7 mouse cellular contexts compared by ENCODE assay signal in genomic region chr4:62964844-62965496, GRCm38 (mm10). TPM values are rescaled to one million over a fixed set of nuclear protein-coding genes. Genes with fewer than 3 reads are reported as not detected.
DNase-seq lines count a peak whose midpoint lies in the region; ATAC-seq and TF ChIP-seq lines count a peak whose summit lies in the region.

No protein-coding gene starts in this region.

- 2% methylated on average over 19 of the region's 52 CpGs for WGBS in embryonic facial prominence, embryonic 11.5 days
- 6% methylated on average over 31 of the region's 52 CpGs for WGBS in heart, postnatal 0 days
- 4% methylated on average over 29 of the region's 52 CpGs for WGBS in liver, postnatal 0 days (ENCODE audit: insufficient replicate concordance)

- intact Hi-C loops in left cerebral cortex, postnatal 4 days (cut with DNase I): loop anchor here (10.0 kb wide), 1 partner anchor 180 kb away; no protein-coding TSS in a partner anchor

- no peak; the same call in 1 of the 2 replicates for ATAC-seq in embryonic facial prominence, embryonic 11.5 days (replicated peaks; ENCODE audit: insufficient number of reproducible peaks, low FRiP score, low TSS enrichment, low read depth)
- peak; percentile 47; the same call in 1 of the 2 replicates for ATAC-seq in heart, postnatal 0 days (ENCODE audit: insufficient read depth, low read depth)
- ATAC-seq in liver, postnatal 0 days: peak; percentile 68

- peak overlapping the region; percentile 91 for H3K27ac ChIP-seq in embryonic facial prominence, embryonic 11.5 days (replicated peaks; ENCODE audit: low read depth, low read length)
- peak overlapping the region; percentile 63; the same call in 1 of the 2 replicates for H3K27ac ChIP-seq in heart, postnatal 0 days (ENCODE audit: low read depth)
- peak overlapping the region; percentile 86 for H3K27ac ChIP-seq in liver, postnatal 0 days (ENCODE audit: low read depth)

- peak overlapping the region; percentile 47 for H3K4me2 ChIP-seq in embryonic facial prominence, embryonic 11.5 days (ENCODE audit: low read depth, low read length)
- H3K4me2 ChIP-seq in heart, postnatal 0 days (ENCODE audit: low read depth, low read length): peak overlapping the region; percentile 86
- peak overlapping the region; percentile 63 for H3K4me2 ChIP-seq in liver, postnatal 0 days (ENCODE audit: low read depth, low read length)

- TF ChIP-seq EP300 in heart, postnatal 0 days (IDR thresholded peaks at IDR 0.05; ENCODE audit: low read depth): no peak
- no peak for TF ChIP-seq EP300 in liver, postnatal 0 days (IDR thresholded peaks at IDR 0.05; ENCODE audit: low read depth)

- H3K27me3 ChIP-seq in embryonic facial prominence, embryonic 11.5 days (ENCODE audit: control insufficient read depth, insufficient read depth, low read length): no peaks in the 10 kb centered on the region
- no peaks in the 10 kb centered on the region for H3K27me3 ChIP-seq in heart, postnatal 0 days (ENCODE audit: control insufficient read depth, insufficient read depth, low read length)
- 0 out of 2 replicates have a peak, but pooled peaks cover 7% of the 10 kb centered on the region for H3K27me3 ChIP-seq in liver, postnatal 0 days (ENCODE audit: insufficient read depth, low read length)

- peak overlapping the region; percentile 100 for H3K9ac ChIP-seq in embryonic facial prominence, embryonic 11.5 days (replicated peaks; ENCODE audit: low read length)
- H3K9ac ChIP-seq in heart, postnatal 0 days (replicated peaks; ENCODE audit: low read depth, low read length): peak overlapping the region; percentile 97
- H3K9ac ChIP-seq in liver, postnatal 0 days (replicated peaks): peak overlapping the region; percentile 84

- DNase-seq in left cerebral cortex, postnatal 4 days: peak; percentile 18
- DNase-seq in left cerebral cortex, adult 11 months (ENCODE audit: low spot score): no peak
- peak; percentile 45 for DNase-seq in embryonic facial prominence, embryonic 11.5 days (ENCODE audit: low spot score)
- DNase-seq in heart, postnatal 0 days (ENCODE audit: low spot score): no peak
- no peak for DNase-seq in liver, postnatal 0 days
- DNase-seq in frontal cortex, postnatal 25 days (ENCODE audit: low spot score in 2 of 2): no peak
- DNase-seq in c-Kit-positive CD71-positive TER-119-positive erythroid progenitor cells, embryonic 14.5 days (ENCODE audit: low spot score): no peak

- no peaks in the 10 kb centered on the region for H3K4me1 ChIP-seq in embryonic facial prominence, embryonic 11.5 days (ENCODE audit: control insufficient read depth, insufficient read depth, low read length)
- no peaks in the 10 kb centered on the region for H3K4me1 ChIP-seq in heart, postnatal 0 days (ENCODE audit: control insufficient read depth, insufficient read depth)
- peaks cover 7% of the 10 kb centered on the region for H3K4me1 ChIP-seq in liver, postnatal 0 days (ENCODE audit: insufficient read depth)

- H3K4me3 ChIP-seq in embryonic facial prominence, embryonic 11.5 days (ENCODE audit: low read depth, low read length): peak overlapping the region; percentile 95
- peak overlapping the region; percentile 96 for H3K4me3 ChIP-seq in heart, postnatal 0 days (ENCODE audit: low read depth, low read length)
- H3K4me3 ChIP-seq in liver, postnatal 0 days (ENCODE audit: low read depth, low read length): peak overlapping the region; percentile 48

- TF ChIP-seq CTCF in heart, postnatal 0 days (IDR thresholded peaks at IDR 0.05; ENCODE audit: low read depth): no peak
- TF ChIP-seq CTCF in liver, postnatal 0 days (IDR thresholded peaks at IDR 0.05; ENCODE audit: low read depth): no peak

- no peaks in the 10 kb centered on the region for H3K36me3 ChIP-seq in embryonic facial prominence, embryonic 11.5 days (replicated peaks; ENCODE audit: control insufficient read depth, insufficient read depth, low read depth, low read length)
- H3K36me3 ChIP-seq in heart, postnatal 0 days (replicated peaks; ENCODE audit: control insufficient read depth, insufficient read depth, low read length): no peaks in the 10 kb centered on the region
- H3K36me3 ChIP-seq in liver, postnatal 0 days (replicated peaks; ENCODE audit: insufficient read depth, low read length): no peaks in the 10 kb centered on the region

- no peaks in the 10 kb centered on the region for H3K9me3 ChIP-seq in embryonic facial prominence, embryonic 11.5 days (replicated peaks; ENCODE audit: control insufficient read depth, low read length)
- no peaks in the 10 kb centered on the region for H3K9me3 ChIP-seq in heart, postnatal 0 days (replicated peaks; ENCODE audit: control insufficient read depth, low read length)
- no peaks in the 10 kb centered on the region for H3K9me3 ChIP-seq in liver, postnatal 0 days (ENCODE audit: low read length)

RNA-seq across cellular contexts. Expression of gene Zfp618, which starts 0.4 kb away (rescaled TPM):
- 10 to 100 TPM; 13.8 to 16.3 TPM for total RNA-seq in left cerebral cortex, postnatal 4 days (2021)
- 27.3 and 32.7 TPM in 2 replicates for polyA plus RNA-seq in embryonic facial prominence, embryonic 11.5 days (2014; fragmentation: Nextera tagmentation; extraction: Ambion mirVana)
- 5.9 and 7.5 TPM in 2 replicates for total RNA-seq in heart, postnatal 0 days (2014; rRNA removed; ENCODE audit: low replicate concordance)
- 3.9 and 4.2 TPM in 2 replicates for polyA plus RNA-seq in heart, postnatal 0 days (2015; fragmentation: Nextera tagmentation; extraction: Ambion mirVana)
- 4.5 and 7.4 TPM in 2 replicates for polyA plus RNA-seq in liver, postnatal 0 days (2015; fragmentation: Nextera tagmentation; extraction: Ambion mirVana)

Comparison
In these comparisons a context has a peak if more than half of its experiments do, and no peak if none do; other contexts are left out.
1. DNase-seq: peak in left cerebral cortex, postnatal 4 days (single experiment) and embryonic facial prominence, embryonic 11.5 days (single experiment); none in left cerebral cortex, adult 11 months (single experiment), heart, postnatal 0 days (single experiment), liver, postnatal 0 days (single experiment), frontal cortex, postnatal 25 days (0 of 2) and c-Kit-positive CD71-positive TER-119-positive erythroid progenitor cells, embryonic 14.5 days (single experiment).
2. Peak in every context shown above with its lines, with median percentiles within 50 percentile points of each other: H3K27ac ChIP-seq, H3K4me2 ChIP-seq, H3K4me3 ChIP-seq and H3K9ac ChIP-seq.